Mouse (Mus musculus) gastrocnemius, postnatal 25 days (tissue): Measurements from ENCODE around the gene Pcmt1. TPM values are rescaled to one million over a fixed set of nuclear protein-coding genes. Genes with fewer than 3 reads are reported as not detected.
A peak's percentile ranks its signal among the peaks of the same experiment; 100 is the strongest.

Experiments
- DNase-seq: peaks from one replicate; pipeline ENCODE4 v3.0.0; 2022
- total RNA-seq, 2 experiments: library from RNA; stranded (reverse); gene quantifications; 1 replicate in 1 of 2; 2 replicates in 1 of 2; pipeline ENCODE4 v1.2.3; 2021

The Pcmt1 gene
- total RNA-seq, 2 experiments from 2014 or later, result 97.2 to 102 TPM

GRCm38 (mm10) chr10:7589592-7590233 is 91.2 kb downstream of the Pcmt1 start, which contains the start of gene Lrp11:
TSS of gene Lrp11 (plus strand) at chr10:7589800.
- DNase-seq, result peak; percentile 86

GRCm38 (mm10) chr10:7586771-7587170 is 94.2 kb downstream of the Pcmt1 start:
- no peak for DNase-seq

- DNase-seq, result no peak
Observed at GRCm38 (mm10) chr10:7582891-7583557, 97.9 kb downstream of the Pcmt1 start.

- no peak for DNase-seq
Observed at GRCm38 (mm10) chr10:7582157-7582890, 98.6 kb downstream of the Pcmt1 start.

GRCm38 (mm10) chr10:7581401-7581800 is 99.5 kb downstream of the Pcmt1 start:
- DNase-seq, result no peak

Other genes starting within 250 kb of the Pcmt1 start
- 1 to 10 TPM in 1 of 2 experiments, under 1 TPM in 1; 0.46 to 1.8 TPM for gene Ulbp1, start 207.5 kb downstream of the Pcmt1 start, total RNA-seq
- 1 to 10 TPM; 2.2 to 2.6 TPM for gene Lrp11, start 91.3 kb downstream of the Pcmt1 start, total RNA-seq
- 1 to 10 TPM; 4.9 to 5.1 TPM for gene Nup43, start 13.6 kb downstream of the Pcmt1 start, total RNA-seq
- 10 to 100 TPM in 1 of 2 experiments, 1 to 10 TPM in 1; 9.8 to 10.7 TPM for gene Lats1, start 78 bp upstream of the Pcmt1 start, total RNA-seq
- 10 to 100 TPM in 1 of 2 experiments, 1 to 10 TPM in 1; 9.7 to 10.7 TPM for gene Katna1, start 44.9 kb upstream of the Pcmt1 start, total RNA-seq
- gene Ginm1, start 111.7 kb upstream of the Pcmt1 start, total RNA-seq, result 10 to 100 TPM; 87.1 to 92.7 TPM
- 10 to 100 TPM; 10.2 to 10.5 TPM for gene Ppil4, start 111.8 kb upstream of the Pcmt1 start, total RNA-seq
- under 1 TPM in 1 of 2 experiments, not detected in 1; 0.05 TPM for gene Zc3h12d, start 151.3 kb upstream of the Pcmt1 start, total RNA-seq